Mouse (Mus musculus) layer of hippocampus, adult 2 months (tissue): Measurements from ENCODE around the gene Gxylt2. TPM values are rescaled to one million over a fixed set of nuclear protein-coding genes. Genes with fewer than 3 reads are reported as not detected.

Experiments
- DNase-seq, 2 experiments: peaks; one replicate each; pipeline ENCODE4 v3.0.0; 2022; ENCODE audit warnings: low spot score in 2 of 2
- H3K27ac ChIP-seq: fragments of 200-600 bp; 2 replicates; pipeline ENCODE4 v1.8.1; 2022
- H3K4me3 ChIP-seq: fragments of 200-600 bp; 2 replicates; pipeline ENCODE4 v1.8.1; 2022; ENCODE audit warnings: mild to moderate bottlenecking
- CTCF ChIP-seq: fragments of 200-600 bp; conservative IDR thresholded peaks from 2 replicates; pipeline ENCODE4 v1.8.1; 2022; ENCODE audit warnings: antibody characterized with exemption, mild to moderate bottlenecking, moderate library complexity
- total RNA-seq, 2 experiments: library from RNA; stranded (reverse); gene quantifications; 2 replicates each; pipeline ENCODE4 v1.2.3; 2021

Gxylt2 gene
- total RNA-seq, 2 experiments from 2014 or later: 1.7 to 2.7 TPM

- Histone ChIP-seq H3K4me3 (no peak overlapping the region), H3K27ac (no peak overlapping the region)
- no peak for DNase-seq
- TF ChIP-seq CTCF: no peak
Measured at GRCm38 (mm10) chr6:100811731-100812130, 107.2 kb downstream of the Gxylt2 start.

- DNase-seq: no peak
- no peak overlapping the region for H3K4me3 ChIP-seq
- TF ChIP-seq CTCF: no peak
Measured at GRCm38 (mm10) chr6:100821367-100821766, 116.8 kb downstream of the Gxylt2 start.

GRCm38 (mm10) chr6:100823356-100823755, 118.8 kb downstream of the Gxylt2 start:
- Histone ChIP-seq H3K27ac (no peak overlapping the region), H3K4me3 (no peak overlapping the region)
- TF ChIP-seq CTCF: no peak
- DNase-seq: no peak

More at GRCm38 (mm10) chr6:100821367-100821766, 116.8 kb downstream of the Gxylt2 start:
- H3K27ac ChIP-seq: no peak overlapping the region

- H3K4me3 ChIP-seq: no peak overlapping the region
- DNase-seq: no peak
- no peak overlapping the region for H3K27ac ChIP-seq
- TF ChIP-seq CTCF: no peak
Measured at GRCm38 (mm10) chr6:100824381-100824965, 119.9 kb downstream of the Gxylt2 start.

DNA sequence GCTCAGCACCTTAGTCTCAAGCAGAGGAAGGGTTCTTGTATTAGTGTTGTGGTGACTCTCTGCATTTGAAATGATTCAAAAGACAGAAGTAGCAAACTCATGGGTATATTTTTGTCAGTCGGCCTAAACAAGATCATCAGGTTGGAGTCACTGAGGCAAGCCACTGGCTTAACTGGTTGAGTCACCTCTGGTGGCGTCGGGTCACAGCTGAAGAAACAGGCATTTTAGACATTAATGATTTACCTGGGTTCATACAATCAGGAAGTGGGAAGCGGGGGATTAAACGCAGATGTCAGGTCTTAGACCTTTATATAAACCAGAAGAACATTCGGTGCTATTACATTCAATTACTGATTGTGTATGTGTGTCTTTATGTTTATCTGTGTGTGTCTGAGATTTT, 121.5 kb downstream of the Gxylt2 start:
- H3K4me3 ChIP-seq: no peak overlapping the region
- no peak overlapping the region for H3K27ac ChIP-seq
- DNase-seq: no peak
- no peak for TF ChIP-seq CTCF

- H3K4me3 ChIP-seq: no peak overlapping the region
- no peak overlapping the region for H3K27ac ChIP-seq
- TF ChIP-seq CTCF: no peak
- no peak for DNase-seq
Measured at GRCm38 (mm10) chr6:100828565-100828964, 124.0 kb downstream of the Gxylt2 start.

GRCm38 (mm10) chr6:100829770-100830169, 125.2 kb downstream of the Gxylt2 start:
- H3K4me3 ChIP-seq: no peak overlapping the region
- no peak for TF ChIP-seq CTCF
- no peak overlapping the region for H3K27ac ChIP-seq
- DNase-seq: no peak

DNA sequence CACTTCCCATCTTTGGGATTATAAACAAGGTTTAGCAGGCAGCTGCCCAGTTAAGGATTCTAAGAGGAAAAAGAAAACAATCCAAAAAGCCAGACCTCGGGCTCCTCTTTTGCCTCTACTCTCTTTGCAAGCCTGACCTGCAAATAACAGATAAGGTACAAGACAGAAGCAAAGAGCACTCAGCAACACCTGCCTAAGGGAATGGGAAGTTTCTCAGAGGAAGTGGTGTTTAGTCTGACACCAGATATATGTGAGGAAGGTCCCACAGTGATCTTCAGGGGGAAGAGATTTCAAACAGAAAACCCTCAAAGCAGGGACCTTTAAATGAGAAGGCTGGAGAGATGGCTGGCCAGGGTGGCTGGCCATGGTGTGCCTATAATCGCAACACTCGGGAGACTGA, 126.7 kb downstream of the Gxylt2 start:
- TF ChIP-seq CTCF: no peak
- Histone ChIP-seq H3K27ac (no peak overlapping the region), H3K4me3 (no peak overlapping the region)
- no peak for DNase-seq

DNA sequence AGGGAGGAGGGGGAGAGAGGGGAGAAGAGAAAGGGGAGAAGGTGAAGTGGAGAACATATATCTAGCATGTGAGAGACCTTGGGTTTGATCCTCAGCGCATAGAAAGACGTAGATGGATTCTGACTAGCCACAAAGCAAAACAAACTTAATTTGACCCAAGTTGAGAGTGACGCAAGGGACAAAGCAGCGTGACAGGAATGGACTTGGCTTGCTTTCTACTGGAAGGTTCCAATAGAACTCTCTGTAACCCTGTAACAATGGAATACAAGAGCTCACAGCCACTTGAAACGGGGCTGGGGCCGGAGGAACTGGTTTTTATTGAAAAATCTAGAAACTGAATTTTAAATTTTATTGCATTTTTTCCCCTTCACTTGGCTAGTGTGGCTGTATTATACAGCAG, 127.2 kb downstream of the Gxylt2 start:
- H3K27ac ChIP-seq: no peak overlapping the region
- no peak for DNase-seq
- no peak for TF ChIP-seq CTCF
- H3K4me3 ChIP-seq: no peak overlapping the region

GRCm38 (mm10) chr6:100833355-100833754, 128.8 kb downstream of the Gxylt2 start, which contains the start of gene Ppp4r2:
Ppp4r2 (plus strand) TSS chr6:100833622.
- no peak for TF ChIP-seq CTCF
- Histone ChIP-seq H3K4me3 (peak within 1 kb of the TSS; percentile 57), H3K27ac (peak within 1 kb of the TSS; percentile 90)
- DNase-seq: peak; percentile 88 to 93

- Histone ChIP-seq H3K4me3 (peak overlapping the region; percentile 57), H3K27ac (peak overlapping the region; percentile 90)
- peak; percentile 56 to 57 for DNase-seq
- peak; percentile 71 for TF ChIP-seq CTCF
Measured at GRCm38 (mm10) chr6:100833811-100834481, 129.4 kb downstream of the Gxylt2 start.

DNA sequence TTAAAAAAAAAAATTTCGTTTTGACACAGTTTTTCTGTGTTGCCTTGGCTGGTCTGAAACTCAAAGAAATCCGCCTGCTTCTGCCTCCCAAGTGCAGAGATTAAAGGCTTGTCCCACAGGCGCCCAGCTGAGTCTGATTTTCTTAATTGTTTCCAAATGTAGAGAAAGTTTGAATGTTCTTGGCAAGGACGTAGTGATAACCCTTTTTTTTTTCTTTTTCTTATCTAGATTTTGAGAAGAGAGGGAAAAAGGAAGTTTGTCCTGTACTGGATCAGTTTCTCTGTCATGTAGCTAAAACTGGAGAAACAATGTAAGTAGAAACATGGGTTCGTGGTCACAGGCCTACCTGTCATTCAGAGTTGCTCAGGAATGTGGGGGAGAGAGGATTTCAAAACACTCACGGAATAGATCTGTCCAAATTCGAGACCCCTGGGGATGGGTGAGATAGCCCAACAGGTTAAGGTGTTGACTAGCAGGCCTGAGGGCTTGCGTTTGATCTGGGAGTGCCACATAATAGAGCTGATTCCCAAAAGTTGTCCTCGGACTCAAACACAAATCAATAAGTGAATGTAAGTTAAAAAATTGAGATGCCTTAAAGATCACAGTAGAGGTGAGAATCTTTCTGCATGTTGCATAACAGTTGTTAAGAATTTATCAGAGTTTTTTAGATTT, 130.1 kb downstream of the Gxylt2 start:
- TF ChIP-seq CTCF: no peak
- H3K4me3 ChIP-seq: peak overlapping the region; percentile 57
- H3K27ac ChIP-seq: peak overlapping the region; percentile 90; the same call in 1 of the 2 replicates
- no peak for DNase-seq

- no peak overlapping the region for H3K4me3 ChIP-seq
- no peak for DNase-seq
- H3K27ac ChIP-seq: no peak overlapping the region
- no peak for TF ChIP-seq CTCF
Measured at GRCm38 (mm10) chr6:100845058-100845457, 140.5 kb downstream of the Gxylt2 start.
